Mouse (Mus musculus): ENCODE results near the gene Aifm1.

DNA sequence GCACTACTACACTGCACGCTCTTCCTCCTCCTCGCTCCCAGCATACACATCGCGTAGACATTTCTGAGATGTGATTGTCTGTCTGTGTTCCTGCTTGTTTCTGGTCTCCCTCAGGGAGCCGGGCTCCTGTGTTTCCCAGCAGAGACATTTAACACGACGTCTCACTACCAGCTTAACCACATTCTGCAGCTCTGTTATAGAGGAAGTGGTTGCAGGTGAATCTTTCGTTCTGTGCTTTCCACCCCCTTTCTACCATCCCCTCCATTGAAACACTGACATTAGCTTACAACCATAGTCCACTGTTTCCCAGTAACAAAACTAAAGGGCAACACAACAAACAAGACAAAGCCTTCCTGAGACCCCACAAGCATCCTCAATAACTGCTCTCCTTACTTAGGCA lies 19.6 kb downstream of the Aifm1 start:
- no peak for TF ChIP-seq USF1 (IDR thresholded peaks at IDR 0.05; ENCODE audit: low read depth)
- no peak for TF ChIP-seq MYOD1 (IDR thresholded peaks at IDR 0.05; ENCODE audit: control insufficient read depth, insufficient read length, low read depth)
- TF ChIP-seq CTCF (IDR thresholded peaks at IDR 0.05; ENCODE audit: control insufficient read depth, insufficient read depth, insufficient read length): no peak
- no peak for TF ChIP-seq MAX (IDR thresholded peaks at IDR 0.05)
- no peak for TF ChIP-seq MYOG (IDR thresholded peaks at IDR 0.05; ENCODE audit: control insufficient read depth, extremely low read depth, insufficient read length)

Data from C2C12 (cell line).